Mouse (Mus musculus) left cerebral cortex, adult 18-20 months (tissue): ENCODE results near the gene Rps26. TPM values are rescaled to one million over a fixed set of nuclear protein-coding genes. Genes with fewer than 3 reads are reported as not detected.

Experiments used
- microRNA-seq, 2 experiments: library from miRNA; unstranded; fragments of <30 nt; microRNA quantifications; one replicate each; pipeline ENCODE4 v1.2.0; 2021
- total RNA-seq, 2 experiments: library from RNA; stranded (reverse); gene quantifications; 2 replicates each; pipeline ENCODE4 v1.2.3; 2021

Gene Rps26
- total RNA-seq, 2 experiments from 2014 or later, result 232 to 257 TPM

Small RNA genes within 50 kb of the gene (microRNA-seq; reads per million reads assigned to microRNA genes)
- gene Mir6917, result 0 reads per million in 2 experiments

Other genes with a start within 250 kb of the Rps26 start
- gene Ankrd52, start 249.6 kb downstream of the Rps26 start, total RNA-seq, result 10 to 100 TPM; 51.0 to 52.2 TPM
- not detected for gene Slc39a5, start 225.5 kb downstream of the Rps26 start, total RNA-seq
- 10 to 100 TPM; 81.2 to 85.5 TPM for gene Nabp2, start 215.3 kb downstream of the Rps26 start, total RNA-seq
- gene Rnf41, start 215.1 kb downstream of the Rps26 start, total RNA-seq, result 10 to 100 TPM; 78.9 to 81.5 TPM
- gene Smarcc2, start 167.5 kb downstream of the Rps26 start, total RNA-seq, result 100 to 1,000 TPM; 265 to 267 TPM
- gene Myl6, start 132.6 kb downstream of the Rps26 start, total RNA-seq, result 100 to 1,000 TPM; 576 to 616 TPM
- gene Myl6b, start 128.1 kb downstream of the Rps26 start, total RNA-seq, result 10 to 100 TPM; 31.5 to 34.9 TPM
- 10 to 100 TPM; 13.1 to 13.2 TPM for gene Esyt1, start 100.9 kb downstream of the Rps26 start, total RNA-seq
- gene Zc3h10, start 79.0 kb downstream of the Rps26 start, total RNA-seq, result 10 to 100 TPM; 15.9 to 20.7 TPM
- 1,000 to 10,000 TPM; 1,493 to 1,582 TPM for gene Rpl41, start 77.4 kb downstream of the Rps26 start, total RNA-seq
- 10 to 100 TPM; 58.3 TPM for gene Pa2g4, start 60.8 kb downstream of the Rps26 start, total RNA-seq
- 1 to 10 TPM; 5.1 to 5.2 TPM for gene Erbb3, start 37.1 kb downstream of the Rps26 start, total RNA-seq
- 10 to 100 TPM; 12.8 to 17.6 TPM for gene Ikzf4, start 19.2 kb upstream of the Rps26 start, total RNA-seq
- 10 to 100 TPM; 12.2 to 12.4 TPM for gene Suox, start 47.3 kb upstream of the Rps26 start, total RNA-seq
- gene Rab5b, start 69.5 kb upstream of the Rps26 start, total RNA-seq, result 100 to 1,000 TPM; 131 to 136 TPM
- gene Pmel, start 77.4 kb upstream of the Rps26 start, total RNA-seq, result under 1 TPM; 0.54 to 0.88 TPM
- 1 to 10 TPM; 1.4 to 2.6 TPM for gene Cdk2, start 78.3 kb upstream of the Rps26 start, total RNA-seq
- 1 to 10 TPM; 8.2 to 8.5 TPM for gene Dgka, start 118.1 kb upstream of the Rps26 start, total RNA-seq
- gene Pym1, start 121.1 kb upstream of the Rps26 start, total RNA-seq, result 10 to 100 TPM; 25.0 to 25.7 TPM
- gene Mmp19, start 164.2 kb upstream of the Rps26 start, total RNA-seq, result under 1 TPM; 0.63 to 0.66 TPM
- 10 to 100 TPM; 64.6 to 67.0 TPM for gene Dnajc14, start 177.3 kb upstream of the Rps26 start, total RNA-seq
- gene Tmem198b, start 177.6 kb upstream of the Rps26 start, total RNA-seq, result 1 to 10 TPM; 6.9 to 7.1 TPM
- 10 to 100 TPM; 39.5 to 39.6 TPM for gene Sarnp, start 190.6 kb upstream of the Rps26 start, total RNA-seq
- 1 to 10 TPM; 8.0 to 8.6 TPM for gene Ormdl2, start 194.9 kb upstream of the Rps26 start, total RNA-seq